Mouse (Mus musculus): ENCODE measurements around the gene Fbxo6. TPM values are rescaled to one million over a fixed set of nuclear protein-coding genes. Genes with fewer than 3 reads are reported as not detected.

Gene Fbxo6
- polyA plus RNA-seq, 1 experiment from 2014 or later, result 12.3 TPM

GRCm38 (mm10) chr4:148104146-148104545 is 47.8 kb downstream of the Fbxo6 start:
- no peaks in the 10 kb centered on the region for H3K9me3 ChIP-seq (ENCODE audit: low read depth, low read length)
- no peak for TF ChIP-seq CTCF (IDR thresholded peaks at IDR 0.05; ENCODE audit: low read depth)
- H3K27me3 ChIP-seq (ENCODE audit: insufficient read depth, low read length), result no peaks in the 10 kb centered on the region
- H3K4me2 ChIP-seq, result no peak overlapping the region
- ATAC-seq (ENCODE audit: insufficient read depth), result no peak
- no peak overlapping the region for H3K4me3 ChIP-seq (ENCODE audit: low read depth, low read length)
- no peak overlapping the region for H3K9ac ChIP-seq
- WGBS, result 78% methylated on average over 3 of the region's 3 CpGs
- DNase-seq, result no peak
- H3K36me3 ChIP-seq (ENCODE audit: insufficient read depth), result no peaks in the 10 kb centered on the region
- H3K4me1 ChIP-seq (ENCODE audit: insufficient read depth), result peaks cover 12% of the 10 kb centered on the region; the same call in 1 of the 2 replicates
- no peak overlapping the region for H3K27ac ChIP-seq (ENCODE audit: low read depth)

GRCm38 (mm10) chr4:148101801-148102527 is 50.0 kb downstream of the Fbxo6 start:
- peak overlapping the region; percentile 53 for H3K4me2 ChIP-seq
- H3K4me3 ChIP-seq (ENCODE audit: low read depth, low read length), result 0 out of 2 replicates have a peak overlapping the region, but pooled peaks have one; percentile 9
- no peak overlapping the region for H3K27ac ChIP-seq (ENCODE audit: low read depth)
- DNase-seq (peak; percentile 61), ATAC-seq (ENCODE audit: insufficient read depth) (peak; percentile 86)
- no peaks in the 10 kb centered on the region for H3K36me3 ChIP-seq (ENCODE audit: insufficient read depth)
- 19% methylated on average over 29 of the region's 29 CpGs for WGBS
- H3K9ac ChIP-seq, result no peak overlapping the region
- H3K27me3 ChIP-seq (ENCODE audit: insufficient read depth, low read length), result no peaks in the 10 kb centered on the region
- H3K9me3 ChIP-seq (ENCODE audit: low read depth, low read length), result no peaks in the 10 kb centered on the region
- peak; percentile 66 for TF ChIP-seq CTCF (IDR thresholded peaks at IDR 0.05; ENCODE audit: low read depth)
- H3K4me1 ChIP-seq (ENCODE audit: insufficient read depth), result 0 out of 2 replicates have a peak, but pooled peaks cover 2% of the 10 kb centered on the region

- WGBS, result 74% methylated on average over 3 of the region's 3 CpGs
- Histone ChIP-seq H3K27me3 (ENCODE audit: insufficient read depth, low read length) (no peaks in the 10 kb centered on the region), H3K4me3 (ENCODE audit: low read depth, low read length) (no peak overlapping the region), H3K36me3 (ENCODE audit: insufficient read depth) (no peaks in the 10 kb centered on the region), H3K4me2 (no peak overlapping the region), H3K9ac (no peak overlapping the region), H3K4me1 (ENCODE audit: insufficient read depth) (0 out of 2 replicates have a peak, but pooled peaks cover 2% of the 10 kb centered on the region), H3K27ac (ENCODE audit: low read depth) (no peak overlapping the region), H3K9me3 (ENCODE audit: low read depth, low read length) (no peaks in the 10 kb centered on the region)
- ATAC-seq (ENCODE audit: insufficient read depth) (no peak), DNase-seq (no peak)
- no peak for TF ChIP-seq CTCF (IDR thresholded peaks at IDR 0.05; ENCODE audit: low read depth)
These were observed 53.3 kb downstream of the Fbxo6 start for GRCm38 (mm10) chr4:148098666-148099065.

GRCm38 (mm10) chr4:148097936-148098335 is 54.0 kb downstream of the Fbxo6 start:
- Histone ChIP-seq H3K9ac (no peak overlapping the region), H3K4me1 (ENCODE audit: insufficient read depth) (0 out of 2 replicates have a peak, but pooled peaks cover 2% of the 10 kb centered on the region), H3K4me3 (ENCODE audit: low read depth, low read length) (no peak overlapping the region), H3K9me3 (ENCODE audit: low read depth, low read length) (no peaks in the 10 kb centered on the region), H3K27me3 (ENCODE audit: insufficient read depth, low read length) (no peaks in the 10 kb centered on the region), H3K27ac (ENCODE audit: low read depth) (no peak overlapping the region), H3K36me3 (ENCODE audit: insufficient read depth) (no peaks in the 10 kb centered on the region), H3K4me2 (no peak overlapping the region)
- WGBS, result 90% methylated on average over 2 of the region's 2 CpGs
- DNase-seq, result no peak
- ATAC-seq (ENCODE audit: insufficient read depth), result no peak
- TF ChIP-seq CTCF (IDR thresholded peaks at IDR 0.05; ENCODE audit: low read depth), result no peak

Small RNAs within 50 kb of the gene (microRNA-seq; reads per million reads assigned to microRNA genes)
- not detected for gene Mir7022 (ENCODE audit: borderline number of aligned reads)

Other genes with a start within 250 kb of the Fbxo6 start
- 31.7 and 32.6 TPM in 2 replicates for gene Mfn2, start 247.4 kb downstream of the Fbxo6 start, polyA plus RNA-seq (2014; fragmentation: Nextera tagmentation; extraction: Ambion mirVana)
- 40.0 and 42.4 TPM in 2 replicates for gene Plod1, start 215.4 kb downstream of the Fbxo6 start, polyA plus RNA-seq (2014; fragmentation: Nextera tagmentation; extraction: Ambion mirVana)
- 20.2 and 22.5 TPM in 2 replicates for gene 2510039O18Rik, start 211.2 kb downstream of the Fbxo6 start, polyA plus RNA-seq (2014; fragmentation: Nextera tagmentation; extraction: Ambion mirVana)
- not detected in 2 replicates for gene Nppb, start 166.4 kb downstream of the Fbxo6 start, polyA plus RNA-seq (2014; fragmentation: Nextera tagmentation; extraction: Ambion mirVana)
- gene Nppa, start 151.4 kb downstream of the Fbxo6 start, polyA plus RNA-seq (2014; fragmentation: Nextera tagmentation; extraction: Ambion mirVana), result 17.4 TPM in 1 of 2 replicates, not detected in the other
- gene Clcn6, start 113.3 kb downstream of the Fbxo6 start, polyA plus RNA-seq (2014; fragmentation: Nextera tagmentation; extraction: Ambion mirVana), result 3.6 and 4.2 TPM in 2 replicates
- gene Mthfr, start 113.1 kb downstream of the Fbxo6 start, polyA plus RNA-seq (2014; fragmentation: Nextera tagmentation; extraction: Ambion mirVana), result 18.7 and 20.4 TPM in 2 replicates
- gene Agtrap, start 64.1 kb downstream of the Fbxo6 start, polyA plus RNA-seq (2014; fragmentation: Nextera tagmentation; extraction: Ambion mirVana), result 11.6 and 14.2 TPM in 2 replicates
- gene Mad2l2, start 21.8 kb downstream of the Fbxo6 start, polyA plus RNA-seq (2014; fragmentation: Nextera tagmentation; extraction: Ambion mirVana), result 60.2 and 61.1 TPM in 2 replicates
- gene Draxin, start 21.4 kb downstream of the Fbxo6 start, polyA plus RNA-seq (2014; fragmentation: Nextera tagmentation; extraction: Ambion mirVana), result not detected in 2 replicates
- 9.3 and 11.0 TPM in 2 replicates for gene Fbxo44, start 8.3 kb upstream of the Fbxo6 start, polyA plus RNA-seq (2014; fragmentation: Nextera tagmentation; extraction: Ambion mirVana)
- 0.72 and 1.1 TPM in 2 replicates for gene Fbxo2, start 8.5 kb upstream of the Fbxo6 start, polyA plus RNA-seq (2014; fragmentation: Nextera tagmentation; extraction: Ambion mirVana)
- 0.18 TPM in 2 replicates for gene Disp3, start 135.8 kb upstream of the Fbxo6 start, polyA plus RNA-seq (2014; fragmentation: Nextera tagmentation; extraction: Ambion mirVana)

Data from lung, embryonic 14.5 days (tissue).